ENCODE assay signal across 1 mouse cellular context in genomic region chr2:131191005-131191390, GRCm38 (mm10).
TF ChIP-seq lines count a peak whose summit lies in the region.

No protein-coding gene starts in this region.

TF ChIP-seq in CH12.LX, 34 proteins besides CTCF, POLR2A, EP300 and RAD21 (continued from another document):
- TF ChIP-seq ETS1 (conservative IDR thresholded peaks at IDR 0.05; ENCODE audit: low read depth, low read length): no peak
- 0 out of 2 replicates have a peak, but pooled peaks have one; percentile 9 for TF ChIP-seq ELF1 (IDR thresholded peaks at IDR 0.05; ENCODE audit: low read depth, low read length)
